Mouse (Mus musculus): Measurements from ENCODE around the gene Pde5a. TPM values are rescaled to one million over a fixed set of nuclear protein-coding genes. Genes with fewer than 3 reads are reported as not detected.

The Pde5a gene
- polyA plus RNA-seq, 1 experiment, result 10.1 TPM

GRCm38 (mm10) chr3:122834519-122834918, 105.8 kb downstream of the Pde5a start:
- no peaks in the 10 kb centered on the region for H3K27me3 ChIP-seq (replicated peaks)
- TF ChIP-seq FLI1 (IDR thresholded peaks at IDR 0.05; ENCODE audit: low read length) (no peak), GATA1 (IDR thresholded peaks at IDR 0.05; ENCODE audit: borderline replicate concordance, low read length) (no peak)
- peaks cover 66% of the 10 kb centered on the region for H3K36me3 ChIP-seq (replicated peaks; ENCODE audit: low read length)
- H3K9me3 ChIP-seq, result no peaks in the 10 kb centered on the region
- H3K4me3 ChIP-seq (replicated peaks), result no peak overlapping the region
- peaks cover 13% of the 10 kb centered on the region for H3K4me1 ChIP-seq

- H3K9me3 ChIP-seq, result no peaks in the 10 kb centered on the region
- peaks cover 13% of the 10 kb centered on the region for H3K4me1 ChIP-seq
- H3K4me3 ChIP-seq (replicated peaks), result no peak overlapping the region
- H3K27me3 ChIP-seq (replicated peaks), result no peaks in the 10 kb centered on the region
- peaks cover 66% of the 10 kb centered on the region for H3K36me3 ChIP-seq (replicated peaks; ENCODE audit: low read length)
- no peak for TF ChIP-seq GATA1 (IDR thresholded peaks at IDR 0.05; ENCODE audit: borderline replicate concordance, low read length)
- no peak for TF ChIP-seq FLI1 (IDR thresholded peaks at IDR 0.05; ENCODE audit: low read length)
These were observed 106.5 kb downstream of the Pde5a start for GRCm38 (mm10) chr3:122835097-122835850.

DNA sequence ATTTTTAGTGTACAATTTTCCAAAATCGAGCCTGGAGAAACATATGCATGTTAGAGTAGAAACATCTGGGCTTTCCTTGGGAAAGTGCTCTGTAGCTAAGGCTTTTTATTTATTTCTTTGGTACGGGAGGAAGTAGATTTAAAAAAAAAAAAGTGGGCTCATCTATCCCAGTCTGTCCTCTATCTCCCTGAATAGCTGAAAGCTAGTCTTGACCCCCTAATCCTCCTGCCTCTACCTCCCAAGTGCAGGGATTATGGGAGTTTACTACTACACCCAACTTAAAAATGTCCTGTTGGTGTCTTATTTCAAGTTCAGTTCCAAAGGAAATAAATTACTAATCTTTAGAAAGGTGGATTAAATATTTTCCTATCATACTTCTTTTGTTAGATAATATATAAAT, 108.9 kb downstream of the Pde5a start:
- no peak for TF ChIP-seq GATA1 (IDR thresholded peaks at IDR 0.05; ENCODE audit: borderline replicate concordance, low read length)
- TF ChIP-seq FLI1 (IDR thresholded peaks at IDR 0.05; ENCODE audit: low read length), result no peak
- Histone ChIP-seq H3K36me3 (replicated peaks; ENCODE audit: low read length) (peaks cover 88% of the 10 kb centered on the region), H3K9me3 (no peaks in the 10 kb centered on the region)

GRCm38 (mm10) chr3:122848410-122849034, 119.8 kb downstream of the Pde5a start:
- H3K4me1 ChIP-seq, result peaks cover 7% of the 10 kb centered on the region; the same call in 1 of the 2 replicates
- TF ChIP-seq GATA1 (IDR thresholded peaks at IDR 0.05; ENCODE audit: borderline replicate concordance, low read length), result no peak
- no peak for TF ChIP-seq FLI1 (IDR thresholded peaks at IDR 0.05; ENCODE audit: low read length)
- no peaks in the 10 kb centered on the region for H3K9me3 ChIP-seq
- H3K4me3 ChIP-seq (replicated peaks), result no peak overlapping the region
- H3K27me3 ChIP-seq (replicated peaks), result no peaks in the 10 kb centered on the region
- peaks cover 95% of the 10 kb centered on the region for H3K36me3 ChIP-seq (replicated peaks; ENCODE audit: low read length)

More for the DNA sequence above, 108.9 kb downstream of the Pde5a start:
- H3K4me1 ChIP-seq, result peaks cover 13% of the 10 kb centered on the region
- H3K27me3 ChIP-seq (replicated peaks), result no peaks in the 10 kb centered on the region
- H3K4me3 ChIP-seq (replicated peaks), result no peak overlapping the region

GRCm38 (mm10) chr3:122855149-122855548, 126.4 kb downstream of the Pde5a start:
- TF ChIP-seq FLI1 (IDR thresholded peaks at IDR 0.05; ENCODE audit: low read length) (no peak), GATA1 (IDR thresholded peaks at IDR 0.05; ENCODE audit: borderline replicate concordance, low read length) (no peak)
- H3K9me3 ChIP-seq, result no peaks in the 10 kb centered on the region
- H3K4me3 ChIP-seq (replicated peaks), result no peak overlapping the region
- no peaks in the 10 kb centered on the region for H3K27me3 ChIP-seq (replicated peaks)
- no peaks in the 10 kb centered on the region for H3K4me1 ChIP-seq
- peaks cover 96% of the 10 kb centered on the region for H3K36me3 ChIP-seq (replicated peaks; ENCODE audit: low read length)

GRCm38 (mm10) chr3:122859829-122860228, 131.1 kb downstream of the Pde5a start:
- Histone ChIP-seq H3K4me1 (no peaks in the 10 kb centered on the region), H3K9me3 (no peaks in the 10 kb centered on the region), H3K27me3 (replicated peaks) (no peaks in the 10 kb centered on the region), H3K36me3 (replicated peaks; ENCODE audit: low read length) (peaks cover 54% of the 10 kb centered on the region), H3K4me3 (replicated peaks) (no peak overlapping the region)
- TF ChIP-seq FLI1 (IDR thresholded peaks at IDR 0.05; ENCODE audit: low read length) (no peak), GATA1 (IDR thresholded peaks at IDR 0.05; ENCODE audit: borderline replicate concordance, low read length) (no peak)

- TF ChIP-seq FLI1 (IDR thresholded peaks at IDR 0.05; ENCODE audit: low read length) (no peak), GATA1 (IDR thresholded peaks at IDR 0.05; ENCODE audit: borderline replicate concordance, low read length) (no peak)
- Histone ChIP-seq H3K4me1 (no peaks in the 10 kb centered on the region), H3K9me3 (no peaks in the 10 kb centered on the region), H3K4me3 (replicated peaks) (no peak overlapping the region), H3K27me3 (replicated peaks) (no peaks in the 10 kb centered on the region), H3K36me3 (replicated peaks; ENCODE audit: low read length) (peaks cover 44% of the 10 kb centered on the region)
These were observed 132.1 kb downstream of the Pde5a start for GRCm38 (mm10) chr3:122860573-122861498.

DNA sequence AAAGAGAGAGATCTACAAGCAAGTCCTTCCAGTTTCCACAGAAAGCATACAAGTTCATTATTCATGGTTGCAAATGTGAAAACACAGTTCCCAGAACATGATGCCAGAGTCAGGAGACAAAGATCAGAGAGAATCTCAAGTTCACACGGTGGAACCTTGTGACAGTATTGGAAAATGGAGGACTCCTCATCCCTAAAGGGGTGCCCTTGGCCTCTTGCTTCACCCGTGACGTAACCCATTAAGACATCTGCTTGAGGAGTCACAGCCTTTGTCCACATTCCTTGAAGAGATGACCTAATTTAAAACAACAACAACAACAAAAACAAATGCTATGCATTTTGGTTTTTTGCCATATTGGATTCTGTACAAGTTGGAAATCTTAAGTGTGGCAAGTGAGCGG, 136.3 kb downstream of the Pde5a start:
- H3K36me3 ChIP-seq (replicated peaks; ENCODE audit: low read length), result peaks cover 6% of the 10 kb centered on the region
- no peaks in the 10 kb centered on the region for H3K27me3 ChIP-seq (replicated peaks)
- H3K9me3 ChIP-seq, result no peaks in the 10 kb centered on the region
- no peak overlapping the region for H3K4me3 ChIP-seq (replicated peaks)
- H3K4me1 ChIP-seq, result no peaks in the 10 kb centered on the region
- TF ChIP-seq FLI1 (IDR thresholded peaks at IDR 0.05; ENCODE audit: low read length), result no peak
- TF ChIP-seq GATA1 (IDR thresholded peaks at IDR 0.05; ENCODE audit: borderline replicate concordance, low read length), result no peak

DNA sequence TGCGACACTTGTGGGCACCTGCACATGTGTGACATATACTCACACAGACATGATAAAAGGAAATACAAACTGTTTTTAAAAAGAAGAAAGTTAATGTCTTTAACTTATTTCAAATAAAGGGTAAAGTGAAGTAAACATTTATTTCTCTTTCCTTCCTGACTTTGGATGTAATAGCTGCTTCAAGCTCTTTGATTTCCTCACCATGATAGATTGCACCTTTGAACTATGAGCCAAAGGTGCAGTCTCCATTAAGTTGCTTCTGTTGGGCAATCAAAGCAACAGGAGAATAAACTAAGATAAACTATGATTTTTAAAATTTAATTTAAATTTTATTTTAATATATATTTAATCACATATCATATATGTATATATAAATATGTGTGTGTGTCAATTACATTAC, 139.5 kb downstream of the Pde5a start:
- Histone ChIP-seq H3K4me1 (no peaks in the 10 kb centered on the region), H3K4me3 (replicated peaks) (no peak overlapping the region), H3K27me3 (replicated peaks) (no peaks in the 10 kb centered on the region), H3K9me3 (no peaks in the 10 kb centered on the region), H3K36me3 (replicated peaks; ENCODE audit: low read length) (no peaks in the 10 kb centered on the region)
- TF ChIP-seq FLI1 (IDR thresholded peaks at IDR 0.05; ENCODE audit: low read length) (no peak), GATA1 (IDR thresholded peaks at IDR 0.05; ENCODE audit: borderline replicate concordance, low read length) (no peak)

Measured in megakaryocyte, embryonic 14.5 days (primary cell).